Mouse (Mus musculus) forebrain, embryonic 14.5 days (tissue): ENCODE data around the gene Rbm47. TPM values are rescaled to one million over a fixed set of nuclear protein-coding genes. Genes with fewer than 3 reads are reported as not detected.

Experiments used
- ATAC-seq: fragments of 200-750 bp; cut with Nextera tagmentation; 2 replicates; pipeline ENCODE4 v1.8.0; 2017; ENCODE audit warnings: mild to moderate bottlenecking, moderate library complexity
- DNase-seq: peaks from one replicate; pipeline ENCODE4 v3.0.0-alpha.2; 2015; ENCODE audit warnings: low spot score
- H3K27ac ChIP-seq: fragments of 300-500 bp; sonication (generic); 2 replicates; pipeline ENCODE4 v1.5.1; 2014; ENCODE audit warnings: low read depth, mild to moderate bottlenecking, control low read depth, low read length, moderate library complexity
- H3K27me3 ChIP-seq: fragments of 300-500 bp; sonication (generic); replicated peaks from 2 replicates; pipeline ENCODE4 v1.6.1; 2014; ENCODE audit warnings: low read length, control low read depth, mixed read lengths; ENCODE audit not compliant: control insufficient read depth, insufficient read depth
- H3K36me3 ChIP-seq: fragments of 300-500 bp; sonication (generic); 2 replicates; pipeline ENCODE4 v1.6.1; 2014; ENCODE audit warnings: low read length, control low read depth; ENCODE audit not compliant: control insufficient read depth, insufficient read depth
- H3K4me1 ChIP-seq: fragments of 300-500 bp; sonication (generic); 2 replicates; pipeline ENCODE4 v1.6.1; 2014; ENCODE audit warnings: antibody characterized with exemption, low read length, control low read depth; ENCODE audit not compliant: control insufficient read depth, insufficient read depth
- H3K4me2 ChIP-seq: fragments of 300-500 bp; sonication (generic); 2 replicates; pipeline ENCODE4 v1.6.1; 2014; ENCODE audit warnings: mild to moderate bottlenecking, control low read depth, low read length
- H3K4me3 ChIP-seq: fragments of 300-500 bp; sonication (generic); 2 replicates; pipeline ENCODE4 v1.5.1; 2014; ENCODE audit warnings: low read depth, low read length, control low read depth
- H3K9ac ChIP-seq: fragments of 300-500 bp; sonication (generic); 2 replicates; pipeline ENCODE4 v1.6.1; 2014; ENCODE audit warnings: mild to moderate bottlenecking, low read length, control low read depth, moderate library complexity
- H3K9me3 ChIP-seq: fragments of 300-500 bp; sonication (generic); replicated peaks from 2 replicates; pipeline ENCODE4 v1.6.1; 2016; ENCODE audit warnings: low read length, control low read depth, mixed read lengths; ENCODE audit not compliant: control insufficient read depth
- WGBS: fragments of 180-500 bp; shearing (Covaris S2); extraction: QIAGEN DNeasy Blood & Tissue Kit; methylation state at CpG from one replicate; pipeline ENCODE4 v1.1.7; 2014; 5-methylcytosine and 5-hydroxymethylcytosine counted together
- polyA plus RNA-seq: library from polyadenylated mRNA; unstranded; fragments of >200 nt; fragmentation: Nextera tagmentation; extraction: Ambion mirVana; gene quantifications from 2 replicates; pipeline ENCODE4 v1.2.1, GENCODE M21; 2014

Rbm47 gene
- polyA plus RNA-seq, 1 experiment from 2014 or later = 2.2 TPM

- ATAC-seq (no peak), DNase-seq (no peak)
- Histone ChIP-seq H3K27me3 (no peaks in the 10 kb centered on the region), H3K9ac (no peak overlapping the region), H3K27ac (no peak overlapping the region), H3K9me3 (no peaks in the 10 kb centered on the region), H3K4me1 (no peaks in the 10 kb centered on the region), H3K36me3 (no peaks in the 10 kb centered on the region), H3K4me3 (no peak overlapping the region), H3K4me2 (no peak overlapping the region)
- WGBS = 89% methylated on average over 8 of the region's 8 CpGs
Measured at GRCm38 (mm10) chr5:66168462-66169098, 4.3 kb downstream of the Rbm47 start.

- no peaks in the 10 kb centered on the region for H3K9me3 ChIP-seq
- no peaks in the 10 kb centered on the region for H3K36me3 ChIP-seq
- no peak overlapping the region for H3K4me2 ChIP-seq
- H3K4me1 ChIP-seq = no peaks in the 10 kb centered on the region
- no peak overlapping the region for H3K27ac ChIP-seq
- H3K9ac ChIP-seq = no peak overlapping the region
- DNase-seq (no peak), ATAC-seq (no peak)
- WGBS = 89% methylated on average over 5 of the region's 5 CpGs
- no peaks in the 10 kb centered on the region for H3K27me3 ChIP-seq
- H3K4me3 ChIP-seq = no peak overlapping the region
Measured at GRCm38 (mm10) chr5:66166931-66167330, 6.0 kb downstream of the Rbm47 start.

DNA sequence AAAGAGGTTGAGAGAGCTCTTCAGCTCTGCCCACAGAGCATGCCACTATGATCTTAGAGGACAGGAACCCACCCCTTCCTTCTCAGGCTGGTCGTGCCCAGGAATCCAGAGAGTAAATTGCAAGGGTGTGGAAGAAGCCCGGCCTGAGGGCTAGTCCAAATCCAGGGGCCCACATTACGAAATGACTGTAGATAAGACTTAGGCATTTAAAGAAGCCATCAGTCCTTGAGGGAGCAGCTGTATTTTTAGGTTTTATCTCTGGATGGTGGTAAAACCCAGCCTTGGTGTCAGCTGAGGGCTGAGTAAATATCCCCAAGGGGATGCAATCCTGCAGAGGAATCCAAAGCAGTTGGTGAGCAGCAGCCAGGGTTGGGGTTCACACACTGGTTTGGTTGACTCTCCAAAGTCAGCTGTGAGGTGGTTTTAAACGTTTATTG lies 6.7 kb downstream of the Rbm47 start:
- WGBS = 83% methylated on average over 4 of the region's 4 CpGs
- no peaks in the 10 kb centered on the region for H3K36me3 ChIP-seq
- no peak overlapping the region for H3K4me3 ChIP-seq
- no peak overlapping the region for H3K27ac ChIP-seq
- H3K9me3 ChIP-seq = no peaks in the 10 kb centered on the region
- no peaks in the 10 kb centered on the region for H3K27me3 ChIP-seq
- no peaks in the 10 kb centered on the region for H3K4me1 ChIP-seq
- DNase-seq (no peak), ATAC-seq (no peak)
- no peak overlapping the region for H3K4me2 ChIP-seq
- H3K9ac ChIP-seq = no peak overlapping the region

GRCm38 (mm10) chr5:66165748-66166147 lies 7.2 kb downstream of the Rbm47 start:
- H3K9me3 ChIP-seq = no peaks in the 10 kb centered on the region
- H3K4me3 ChIP-seq = no peak overlapping the region
- ATAC-seq = no peak
- H3K36me3 ChIP-seq = no peaks in the 10 kb centered on the region
- H3K27me3 ChIP-seq = no peaks in the 10 kb centered on the region
- no peak for DNase-seq
- H3K9ac ChIP-seq = no peak overlapping the region
- no peak overlapping the region for H3K4me2 ChIP-seq
- WGBS = 92% methylated on average over 8 of the region's 8 CpGs
- no peaks in the 10 kb centered on the region for H3K4me1 ChIP-seq
- no peak overlapping the region for H3K27ac ChIP-seq

GRCm38 (mm10) chr5:66156431-66156962 lies 16.4 kb downstream of the Rbm47 start:
- Histone ChIP-seq H3K4me2 (no peak overlapping the region), H3K9me3 (no peaks in the 10 kb centered on the region), H3K36me3 (no peaks in the 10 kb centered on the region), H3K9ac (no peak overlapping the region), H3K4me3 (no peak overlapping the region), H3K27ac (no peak overlapping the region), H3K4me1 (peaks cover under 1% of the 10 kb centered on the region; the same call in 1 of the 2 replicates), H3K27me3 (peaks cover 9% of the 10 kb centered on the region; the same call in 1 of the 2 replicates)
- WGBS = 62% methylated on average over 9 of the region's 9 CpGs
- ATAC-seq = peak; percentile 29; the same call in 1 of the 2 replicates
- peak; percentile 41 for DNase-seq

DNA sequence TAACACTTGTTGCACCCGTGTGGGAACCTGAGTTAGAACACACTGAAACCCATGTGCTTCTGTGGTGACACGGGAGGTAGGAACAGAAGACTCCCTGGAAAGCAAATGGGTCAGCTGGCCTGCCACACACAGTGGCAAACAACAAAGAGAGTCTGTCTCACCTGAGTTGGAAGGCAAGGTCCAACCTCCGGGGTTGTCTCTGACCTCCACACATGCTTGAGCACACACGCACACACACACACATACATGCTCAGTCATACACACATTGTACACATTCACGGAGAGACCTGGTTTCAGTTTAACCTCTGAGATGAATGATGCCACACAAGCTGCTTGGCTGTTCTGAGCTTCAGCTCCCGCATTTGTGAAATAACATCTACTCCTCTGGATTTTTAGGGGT lies 18.3 kb downstream of the Rbm47 start:
- DNase-seq (no peak), ATAC-seq (no peak)
- Histone ChIP-seq H3K9ac (no peak overlapping the region), H3K27me3 (peaks cover 9% of the 10 kb centered on the region), H3K4me1 (peaks cover 6% of the 10 kb centered on the region), H3K27ac (no peak overlapping the region), H3K4me3 (no peak overlapping the region), H3K9me3 (no peaks in the 10 kb centered on the region), H3K4me2 (no peak overlapping the region), H3K36me3 (no peaks in the 10 kb centered on the region)
- WGBS = 93% methylated on average over 6 of the region's 6 CpGs

GRCm38 (mm10) chr5:66153486-66153885 lies 19.4 kb downstream of the Rbm47 start:
- 28% methylated on average over 5 of the region's 5 CpGs for WGBS

DNA sequence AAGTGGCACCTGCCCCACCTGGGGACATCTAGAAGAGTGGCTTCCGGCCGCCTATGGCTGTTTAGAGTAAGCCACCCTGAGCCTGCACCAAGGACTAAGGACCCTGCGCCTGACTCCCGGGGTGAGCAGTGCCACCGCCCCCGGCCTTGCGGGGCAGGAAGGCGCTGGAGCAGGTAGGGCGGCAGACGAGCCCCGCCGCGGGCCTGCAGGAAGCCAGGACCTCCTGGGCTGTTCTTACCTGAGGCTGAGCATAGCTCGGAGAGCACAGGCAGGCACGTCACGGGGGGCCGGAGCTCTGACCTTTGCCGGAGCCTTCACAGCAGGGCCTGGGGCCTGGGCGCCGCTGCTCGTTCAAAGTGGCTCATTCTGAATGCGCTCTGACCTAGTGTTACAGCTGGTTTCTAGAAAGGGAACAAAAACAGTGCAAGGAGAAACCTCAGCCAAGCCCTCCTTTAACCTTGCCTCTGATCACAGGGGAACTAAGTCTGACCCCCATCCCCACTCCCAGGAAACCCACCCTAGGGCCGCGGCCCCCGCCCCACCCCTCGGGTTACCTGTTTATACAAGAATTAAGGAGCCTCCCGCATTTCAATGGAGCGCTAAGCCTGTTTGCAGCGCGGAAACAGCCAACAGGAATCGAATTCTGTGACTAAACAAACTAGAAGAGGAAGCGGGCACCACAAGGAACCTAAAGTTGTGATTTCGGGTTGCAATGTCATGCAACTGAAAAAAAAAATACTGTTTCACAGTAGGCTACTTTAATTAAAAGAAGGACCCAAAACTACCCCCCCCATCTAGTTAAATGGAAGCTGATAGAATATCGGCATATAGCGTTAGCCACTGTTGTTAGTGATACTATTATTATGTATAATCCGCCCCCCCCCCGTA lies 21.4 kb downstream of the Rbm47 start:
- WGBS = 6% methylated on average over 37 of the region's 37 CpGs
- no peaks in the 10 kb centered on the region for H3K36me3 ChIP-seq
- H3K4me3 ChIP-seq = peak overlapping the region; percentile 35
- ATAC-seq (peak; percentile 32; the same call in 1 of the 2 replicates), DNase-seq (peak; percentile 23)
- H3K27me3 ChIP-seq = peaks cover 14% of the 10 kb centered on the region
- peak overlapping the region; percentile 69 for H3K4me2 ChIP-seq
- peaks cover 6% of the 10 kb centered on the region for H3K4me1 ChIP-seq
- H3K9ac ChIP-seq = peak overlapping the region; percentile 49
- no peaks in the 10 kb centered on the region for H3K9me3 ChIP-seq
- H3K27ac ChIP-seq = no peak overlapping the region

More at GRCm38 (mm10) chr5:66153486-66153885, 19.4 kb downstream of the Rbm47 start:
- ATAC-seq (no peak), DNase-seq (no peak)
- no peak overlapping the region for H3K4me2 ChIP-seq
- H3K4me1 ChIP-seq = peaks cover 6% of the 10 kb centered on the region
- no peak overlapping the region for H3K4me3 ChIP-seq
- peaks cover 14% of the 10 kb centered on the region for H3K27me3 ChIP-seq
- no peak overlapping the region for H3K27ac ChIP-seq
- no peaks in the 10 kb centered on the region for H3K9me3 ChIP-seq
- H3K36me3 ChIP-seq = no peaks in the 10 kb centered on the region
- no peak overlapping the region for H3K9ac ChIP-seq
